Mouse (Mus musculus): ENCODE data around the gene Nepro. TPM values are rescaled to one million over a fixed set of nuclear protein-coding genes. Genes with fewer than 3 reads are reported as not detected.

Gene Nepro
- polyA plus RNA-seq, 1 experiment from 2014 or later = 4.4 TPM

- Histone ChIP-seq H3K27ac (replicated peaks) (no peak overlapping the region), H3K9ac (no peak overlapping the region), H3K4me3 (no peak overlapping the region), H3K27me3 (no peaks in the 10 kb centered on the region), H3K4me2 (no peak overlapping the region), H3K4me1 (replicated peaks) (peaks cover 22% of the 10 kb centered on the region), H3K36me3 (no peaks in the 10 kb centered on the region), H3K9me3 (no peaks in the 10 kb centered on the region)
- ATAC-seq (ENCODE audit: low FRiP score, low read depth) = no peak
- 69% methylated on average over 2 of the region's 2 CpGs for WGBS
These were observed 33.0 kb upstream of the Nepro start for GRCm38 (mm10) chr16:44691066-44691465.

GRCm38 (mm10) chr16:44691561-44692141 lies 32.5 kb upstream of the Nepro start:
- no peaks in the 10 kb centered on the region for H3K27me3 ChIP-seq
- H3K9ac ChIP-seq = no peak overlapping the region
- no peak for ATAC-seq (ENCODE audit: low FRiP score, low read depth)
- H3K4me3 ChIP-seq = no peak overlapping the region
- peak overlapping the region; percentile 29 for H3K4me2 ChIP-seq
- H3K9me3 ChIP-seq = no peaks in the 10 kb centered on the region
- H3K4me1 ChIP-seq (replicated peaks) = peaks cover 22% of the 10 kb centered on the region
- WGBS = 48% methylated on average over 17 of the region's 17 CpGs
- no peak overlapping the region for H3K27ac ChIP-seq (replicated peaks)
- H3K36me3 ChIP-seq = no peaks in the 10 kb centered on the region

GRCm38 (mm10) chr16:44692541-44692940 lies 31.6 kb upstream of the Nepro start:
- H3K27me3 ChIP-seq = no peaks in the 10 kb centered on the region
- H3K4me2 ChIP-seq = no peak overlapping the region
- H3K27ac ChIP-seq (replicated peaks) = no peak overlapping the region
- no peak overlapping the region for H3K4me3 ChIP-seq
- peaks cover 13% of the 10 kb centered on the region for H3K4me1 ChIP-seq (replicated peaks)
- no peak for ATAC-seq (ENCODE audit: low FRiP score, low read depth)
- no peaks in the 10 kb centered on the region for H3K9me3 ChIP-seq
- no peaks in the 10 kb centered on the region for H3K36me3 ChIP-seq
- 97% methylated on average over 1 of the region's 1 CpGs for WGBS
- H3K9ac ChIP-seq = no peak overlapping the region

GRCm38 (mm10) chr16:44693695-44694094 lies 30.4 kb upstream of the Nepro start:
- ATAC-seq (ENCODE audit: low FRiP score, low read depth) = no peak
- no peak overlapping the region for H3K4me2 ChIP-seq
- no peaks in the 10 kb centered on the region for H3K36me3 ChIP-seq
- no peak overlapping the region for H3K9ac ChIP-seq
- H3K4me3 ChIP-seq = no peak overlapping the region
- no peaks in the 10 kb centered on the region for H3K27me3 ChIP-seq
- 70% methylated on average over 6 of the region's 6 CpGs for WGBS
- H3K4me1 ChIP-seq (replicated peaks) = peaks cover 3% of the 10 kb centered on the region; the same call in 1 of the 2 replicates
- no peaks in the 10 kb centered on the region for H3K9me3 ChIP-seq
- H3K27ac ChIP-seq (replicated peaks) = no peak overlapping the region

- no peaks in the 10 kb centered on the region for H3K4me1 ChIP-seq (replicated peaks)
- no peak overlapping the region for H3K27ac ChIP-seq (replicated peaks)
- H3K9me3 ChIP-seq = no peaks in the 10 kb centered on the region
- no peaks in the 10 kb centered on the region for H3K27me3 ChIP-seq
- H3K4me3 ChIP-seq = no peak overlapping the region
- no peak overlapping the region for H3K4me2 ChIP-seq
- ATAC-seq (ENCODE audit: low FRiP score, low read depth) = no peak
- H3K9ac ChIP-seq = no peak overlapping the region
- H3K36me3 ChIP-seq = no peaks in the 10 kb centered on the region
- 83% methylated on average over 8 of the region's 8 CpGs for WGBS
These were observed 28.8 kb upstream of the Nepro start for GRCm38 (mm10) chr16:44695214-44695858.

- WGBS = 50% methylated on average over 12 of the region's 12 CpGs
- H3K4me2 ChIP-seq = no peak overlapping the region
- H3K9me3 ChIP-seq = no peaks in the 10 kb centered on the region
- no peak overlapping the region for H3K9ac ChIP-seq
- H3K27me3 ChIP-seq = no peaks in the 10 kb centered on the region
- H3K4me1 ChIP-seq (replicated peaks) = no peaks in the 10 kb centered on the region
- H3K27ac ChIP-seq (replicated peaks) = no peak overlapping the region
- no peak overlapping the region for H3K4me3 ChIP-seq
- H3K36me3 ChIP-seq = no peaks in the 10 kb centered on the region
- ATAC-seq (ENCODE audit: low FRiP score, low read depth) = no peak
These were observed 28.1 kb upstream of the Nepro start for GRCm38 (mm10) chr16:44695859-44696620.

GRCm38 (mm10) chr16:44697473-44698205 lies 26.5 kb upstream of the Nepro start:
- H3K27me3 ChIP-seq = no peaks in the 10 kb centered on the region
- ATAC-seq (ENCODE audit: low FRiP score, low read depth) = no peak
- H3K4me3 ChIP-seq = no peak overlapping the region
- no peak overlapping the region for H3K4me2 ChIP-seq
- H3K27ac ChIP-seq (replicated peaks) = no peak overlapping the region
- H3K36me3 ChIP-seq = no peaks in the 10 kb centered on the region
- H3K4me1 ChIP-seq (replicated peaks) = no peaks in the 10 kb centered on the region
- 94% methylated on average over 5 of the region's 5 CpGs for WGBS
- no peak overlapping the region for H3K9ac ChIP-seq
- H3K9me3 ChIP-seq = no peaks in the 10 kb centered on the region

- 85% methylated on average over 3 of the region's 3 CpGs for WGBS
- Histone ChIP-seq H3K27me3 (no peaks in the 10 kb centered on the region), H3K9me3 (no peaks in the 10 kb centered on the region), H3K27ac (replicated peaks) (no peak overlapping the region), H3K9ac (no peak overlapping the region), H3K36me3 (no peaks in the 10 kb centered on the region), H3K4me2 (no peak overlapping the region), H3K4me3 (no peak overlapping the region), H3K4me1 (replicated peaks) (0 out of 2 replicates have a peak, but pooled peaks cover 3% of the 10 kb centered on the region)
- ATAC-seq (ENCODE audit: low FRiP score, low read depth) = no peak
These were observed 22.9 kb upstream of the Nepro start for GRCm38 (mm10) chr16:44701155-44701554.

- Histone ChIP-seq H3K4me2 (no peak overlapping the region), H3K9me3 (no peaks in the 10 kb centered on the region), H3K4me1 (replicated peaks) (0 out of 2 replicates have a peak, but pooled peaks cover 3% of the 10 kb centered on the region), H3K36me3 (no peaks in the 10 kb centered on the region), H3K27me3 (no peaks in the 10 kb centered on the region), H3K4me3 (no peak overlapping the region), H3K9ac (no peak overlapping the region), H3K27ac (replicated peaks) (no peak overlapping the region)
- 75% methylated on average over 5 of the region's 5 CpGs for WGBS
- ATAC-seq (ENCODE audit: low FRiP score, low read depth) = no peak
These were observed 21.8 kb upstream of the Nepro start for GRCm38 (mm10) chr16:44702272-44702671.

GRCm38 (mm10) chr16:44703458-44703857 lies 20.6 kb upstream of the Nepro start:
- no peaks in the 10 kb centered on the region for H3K9me3 ChIP-seq
- H3K4me2 ChIP-seq = no peak overlapping the region
- H3K9ac ChIP-seq = no peak overlapping the region
- H3K27me3 ChIP-seq = no peaks in the 10 kb centered on the region
- H3K36me3 ChIP-seq = no peaks in the 10 kb centered on the region
- 0 out of 2 replicates have a peak, but pooled peaks cover 3% of the 10 kb centered on the region for H3K4me1 ChIP-seq (replicated peaks)
- WGBS = 65% methylated on average over 4 of the region's 4 CpGs
- H3K27ac ChIP-seq (replicated peaks) = peak overlapping the region; percentile 37; the same call in 1 of the 2 replicates
- no peak for ATAC-seq (ENCODE audit: low FRiP score, low read depth)
- no peak overlapping the region for H3K4me3 ChIP-seq

- WGBS = 26% methylated on average over 10 of the region's 10 CpGs
- H3K4me2 ChIP-seq = peak overlapping the region; percentile 30; the same call in 1 of the 2 replicates
These were observed 7.6 kb upstream of the Nepro start for GRCm38 (mm10) chr16:44716305-44717140.

More at GRCm38 (mm10) chr16:44716305-44717140, 7.6 kb upstream of the Nepro start:
- no peak overlapping the region for H3K9ac ChIP-seq
- H3K27me3 ChIP-seq = no peaks in the 10 kb centered on the region
- peak; percentile 78; the same call in 1 of the 2 replicates for ATAC-seq (ENCODE audit: low FRiP score, low read depth)
- H3K9me3 ChIP-seq = no peaks in the 10 kb centered on the region
- H3K4me1 ChIP-seq (replicated peaks) = peaks cover 6% of the 10 kb centered on the region
- peak overlapping the region; percentile 71 for H3K27ac ChIP-seq (replicated peaks)
- H3K36me3 ChIP-seq = no peaks in the 10 kb centered on the region
- no peak overlapping the region for H3K4me3 ChIP-seq

Data from hindbrain, embryonic 15.5 days (tissue).